Mouse (Mus musculus): ENCODE data around the gene Osgin1.
A peak's percentile ranks its signal among the peaks of the same experiment; 100 is the strongest.

The Osgin1 gene

GRCm38 (mm10) chr8:119423631-119424141 lies 10.2 kb upstream of the Osgin1 start:
- DNase-seq (ENCODE audit: low read depth, low spot score) = peak; percentile 41

GRCm38 (mm10) chr8:119424199-119424733 lies 9.7 kb upstream of the Osgin1 start:
- no peak for DNase-seq (ENCODE audit: low read depth, low spot score)

GRCm38 (mm10) chr8:119424740-119425139 lies 9.2 kb upstream of the Osgin1 start:
- DNase-seq (ENCODE audit: low read depth, low spot score) = no peak

- DNase-seq (ENCODE audit: low read depth, low spot score) = no peak
Measured at GRCm38 (mm10) chr8:119425533-119425932, 8.4 kb upstream of the Osgin1 start.

- DNase-seq (ENCODE audit: low read depth, low spot score) = no peak
Measured at GRCm38 (mm10) chr8:119426069-119426735, 7.7 kb upstream of the Osgin1 start.

- DNase-seq (ENCODE audit: low read depth, low spot score) = no peak
Measured at GRCm38 (mm10) chr8:119427634-119428349, 6.1 kb upstream of the Osgin1 start.

- no peak for DNase-seq (ENCODE audit: low read depth, low spot score)
Measured at GRCm38 (mm10) chr8:119428350-119428740, 5.6 kb upstream of the Osgin1 start.

- no peak for DNase-seq (ENCODE audit: low read depth, low spot score)
Measured at GRCm38 (mm10) chr8:119428766-119429327, 5.1 kb upstream of the Osgin1 start.

- DNase-seq (ENCODE audit: low read depth, low spot score) = no peak
Measured at GRCm38 (mm10) chr8:119429552-119429951, 4.4 kb upstream of the Osgin1 start.

- no peak for DNase-seq (ENCODE audit: low read depth, low spot score)
Measured at GRCm38 (mm10) chr8:119430250-119430649, 3.7 kb upstream of the Osgin1 start.

GRCm38 (mm10) chr8:119430690-119431089 lies 3.2 kb upstream of the Osgin1 start:
- DNase-seq (ENCODE audit: low read depth, low spot score) = no peak

GRCm38 (mm10) chr8:119432372-119432771 lies 1.6 kb upstream of the Osgin1 start:
- DNase-seq (ENCODE audit: low read depth, low spot score) = no peak

GRCm38 (mm10) chr8:119434569-119434968 lies 645 bp downstream of the Osgin1 start:
- DNase-seq (ENCODE audit: low read depth, low spot score) = no peak

GRCm38 (mm10) chr8:119435527-119435926 lies 1.6 kb downstream of the Osgin1 start:
- DNase-seq (ENCODE audit: low read depth, low spot score) = no peak

- no peak for DNase-seq (ENCODE audit: low read depth, low spot score)
Measured at GRCm38 (mm10) chr8:119436331-119436730, 2.4 kb downstream of the Osgin1 start.

- DNase-seq (ENCODE audit: low read depth, low spot score) = no peak
Measured at GRCm38 (mm10) chr8:119436933-119437332, 3.0 kb downstream of the Osgin1 start.

GRCm38 (mm10) chr8:119437506-119437905 lies 3.6 kb downstream of the Osgin1 start:
- DNase-seq (ENCODE audit: low read depth, low spot score) = no peak

- DNase-seq (ENCODE audit: low read depth, low spot score) = no peak
Measured at GRCm38 (mm10) chr8:119438876-119439275, 5.0 kb downstream of the Osgin1 start.

GRCm38 (mm10) chr8:119439424-119439823 lies 5.5 kb downstream of the Osgin1 start:
- DNase-seq (ENCODE audit: low read depth, low spot score) = no peak

- no peak for DNase-seq (ENCODE audit: low read depth, low spot score)
Measured at GRCm38 (mm10) chr8:119439893-119440249, 5.9 kb downstream of the Osgin1 start.

GRCm38 (mm10) chr8:119440250-119440951 lies 6.5 kb downstream of the Osgin1 start:
- DNase-seq (ENCODE audit: low read depth, low spot score) = peak; percentile 89

GRCm38 (mm10) chr8:119440952-119441270 lies 7.0 kb downstream of the Osgin1 start:
- DNase-seq (ENCODE audit: low read depth, low spot score) = no peak

Measured in ES-CJ7 (cell line).